Mouse (Mus musculus): ENCODE measurements at regions not wholly inside any gene's neighbourhood (a gene's known extent, or its start where the extent isn't known, plus 50 kb on each side); places are given as distances from the start of the nearest gene placed in this dataset.
"Not testable (repeated sequence)": the region's sequence is repeated elsewhere in the genome, so short reads cannot be mapped to it uniquely, and the experiment has no call there.

- DNase-seq, result peak; percentile 11
Observed at GRCm38 (mm10) chr6:7120136-7120535, 164.3 kb downstream of the Sdhaf3 start.

GRCm38 (mm10) chr6:7133042-7133441 lies 177.2 kb downstream of the Sdhaf3 start:
- DNase-seq, result no peak

- DNase-seq, result no peak
Observed at GRCm38 (mm10) chr6:7134062-7134461, 178.3 kb downstream of the Sdhaf3 start.

- DNase-seq, result no peak
Observed at GRCm38 (mm10) chr6:7134888-7135287, 179.1 kb downstream of the Sdhaf3 start.

- DNase-seq, result no peak
Observed at GRCm38 (mm10) chr6:7181711-7182110, 225.9 kb downstream of the Sdhaf3 start.

- DNase-seq, result no peak
Observed at GRCm38 (mm10) chr6:7199046-7199599, 243.3 kb downstream of the Sdhaf3 start.

- DNase-seq, result peak; percentile 5
Observed at GRCm38 (mm10) chr6:7215880-7216279, 260.1 kb downstream of the Sdhaf3 start.

- DNase-seq, result no peak
Observed at GRCm38 (mm10) chr6:7252286-7252685, 296.5 kb downstream of the Sdhaf3 start.

GRCm38 (mm10) chr6:7277431-7277830 lies 277.2 kb upstream of the Tac1 start:
- no peak for DNase-seq

- DNase-seq, result no peak
Observed at GRCm38 (mm10) chr6:7306956-7307355, 247.7 kb upstream of the Tac1 start.

- no peak for DNase-seq
Observed at GRCm38 (mm10) chr6:7313496-7313895, 241.2 kb upstream of the Tac1 start.

- DNase-seq, result no peak
Observed at GRCm38 (mm10) chr6:7326974-7327373, 227.7 kb upstream of the Tac1 start.

GRCm38 (mm10) chr6:7356634-7357033 lies 198.0 kb upstream of the Tac1 start:
- no peak for DNase-seq

- no peak for DNase-seq
Observed at GRCm38 (mm10) chr6:7367166-7367565, 187.5 kb upstream of the Tac1 start.

GRCm38 (mm10) chr6:7374629-7375028 lies 180.1 kb upstream of the Tac1 start:
- no peak for DNase-seq

- DNase-seq, result no peak
Observed at GRCm38 (mm10) chr6:7375851-7376250, 178.8 kb upstream of the Tac1 start.

GRCm38 (mm10) chr6:7378651-7379050 lies 176.0 kb upstream of the Tac1 start:
- no peak for DNase-seq

GRCm38 (mm10) chr6:7424731-7425130 lies 129.9 kb upstream of the Tac1 start:
- no peak for DNase-seq

- no peak for DNase-seq
Observed at GRCm38 (mm10) chr6:7441725-7442124, 113.0 kb upstream of the Tac1 start.

- not testable (repeated sequence) for DNase-seq
Observed at GRCm38 (mm10) chr6:7442286-7442685, 112.4 kb upstream of the Tac1 start.

GRCm38 (mm10) chr6:7455881-7456280 lies 98.8 kb upstream of the Tac1 start:
- no peak for DNase-seq

- no peak for DNase-seq
Observed at GRCm38 (mm10) chr6:7463896-7464295, 90.8 kb upstream of the Tac1 start.

GRCm38 (mm10) chr6:7464346-7464745 lies 90.3 kb upstream of the Tac1 start:
- DNase-seq, result no peak

- DNase-seq, result no peak
Observed at GRCm38 (mm10) chr6:7472366-7473026, 82.2 kb upstream of the Tac1 start.

- no peak for DNase-seq
Observed at GRCm38 (mm10) chr6:7473730-7474129, 80.9 kb upstream of the Tac1 start.

Data from liver (tissue).